Mouse (Mus musculus) intestine, embryonic 16.5 days (tissue): ENCODE results near the gene Sarnp. TPM values are rescaled to one million over a fixed set of nuclear protein-coding genes. Genes with fewer than 3 reads are reported as not detected.
A peak's percentile ranks its signal among the peaks of the same experiment; 100 is the strongest.

Experiments
- ATAC-seq: fragments of 200-750 bp; cut with Nextera tagmentation; 2 replicates; pipeline ENCODE4 v1.8.0; 2017; ENCODE audit warnings: moderate TSS enrichment, moderate library complexity
- H3K27ac ChIP-seq: fragments of 300-500 bp; sonication (generic); 2 replicates; pipeline ENCODE4 v1.5.1; 2014; ENCODE audit warnings: mild to moderate bottlenecking, low read length
- H3K27me3 ChIP-seq: fragments of 300-500 bp; sonication (generic); replicated peaks from 2 replicates; pipeline ENCODE4 v1.6.1; 2014; ENCODE audit warnings: low read length, control low read depth, mixed read lengths; ENCODE audit not compliant: control insufficient read depth, insufficient read depth
- H3K36me3 ChIP-seq: fragments of 300-500 bp; sonication (generic); 2 replicates; pipeline ENCODE4 v1.6.1; 2014; ENCODE audit warnings: low read length, control low read depth; ENCODE audit not compliant: control insufficient read depth, insufficient read depth
- H3K4me1 ChIP-seq: fragments of 300-500 bp; sonication (generic); 2 replicates; pipeline ENCODE4 v1.6.1; 2014; ENCODE audit warnings: low read length, control low read depth, mixed read lengths; ENCODE audit not compliant: control insufficient read depth, insufficient read depth
- H3K4me2 ChIP-seq: fragments of 300-500 bp; sonication (generic); 2 replicates; pipeline ENCODE4 v1.6.1; 2014; ENCODE audit warnings: low read depth, low read length, control low read depth
- H3K4me3 ChIP-seq: fragments of 300-500 bp; sonication (generic); 2 replicates; pipeline ENCODE4 v1.5.1; 2014; ENCODE audit warnings: mild to moderate bottlenecking, low read length
- H3K9ac ChIP-seq: fragments of 300-500 bp; sonication (generic); 2 replicates; pipeline ENCODE4 v1.6.1; 2014; ENCODE audit warnings: low read depth, low read length
- H3K9me3 ChIP-seq: fragments of 300-500 bp; sonication (generic); 2 replicates; pipeline ENCODE4 v1.6.1; 2016; ENCODE audit warnings: low read length, control low read depth; ENCODE audit not compliant: control insufficient read depth
- WGBS: fragments of 180-500 bp; shearing (Covaris S2); extraction: QIAGEN DNeasy Blood & Tissue Kit; methylation state at CpG from one replicate; pipeline ENCODE4 v1.1.7; 2014; 5-methylcytosine and 5-hydroxymethylcytosine counted together
- polyA plus RNA-seq: library from polyadenylated mRNA; unstranded; fragments of >200 nt; fragmentation: Nextera tagmentation; extraction: Ambion mirVana; gene quantifications from 2 replicates; pipeline ENCODE4 v1.2.1, GENCODE M21; 2015

Sarnp gene
- polyA plus RNA-seq, 1 experiment from 2014 or later: 172 TPM

GRCm38 (mm10) chr10:128915550-128915949 lies 98.4 kb downstream of the Sarnp start:
- H3K9me3 ChIP-seq: no peaks in the 10 kb centered on the region
- no peaks in the 10 kb centered on the region for H3K27me3 ChIP-seq
- no peak for ATAC-seq
- H3K27ac ChIP-seq: no peak overlapping the region
- H3K36me3 ChIP-seq: peaks cover 11% of the 10 kb centered on the region; the same call in 1 of the 2 replicates
- no peak overlapping the region for H3K9ac ChIP-seq
- no peak overlapping the region for H3K4me3 ChIP-seq
- 85% methylated on average over 2 of the region's 2 CpGs for WGBS
- H3K4me1 ChIP-seq: peaks cover 28% of the 10 kb centered on the region
- H3K4me2 ChIP-seq: no peak overlapping the region

GRCm38 (mm10) chr10:128916665-128917064 lies 99.5 kb downstream of the Sarnp start:
- H3K27ac ChIP-seq: no peak overlapping the region

GRCm38 (mm10) chr10:128917400-128917799 lies 100.3 kb downstream of the Sarnp start:
- no peak for ATAC-seq
- Histone ChIP-seq H3K4me3 (no peak overlapping the region), H3K4me2 (no peak overlapping the region), H3K27me3 (no peaks in the 10 kb centered on the region), H3K4me1 (peaks cover 35% of the 10 kb centered on the region), H3K36me3 (peaks cover 11% of the 10 kb centered on the region; the same call in 1 of the 2 replicates), H3K9me3 (no peaks in the 10 kb centered on the region), H3K27ac (no peak overlapping the region), H3K9ac (no peak overlapping the region)
- 88% methylated on average over 6 of the region's 6 CpGs for WGBS

More at GRCm38 (mm10) chr10:128916665-128917064, 99.5 kb downstream of the Sarnp start:
- Histone ChIP-seq H3K9ac (no peak overlapping the region), H3K27me3 (no peaks in the 10 kb centered on the region), H3K4me2 (no peak overlapping the region), H3K36me3 (peaks cover 11% of the 10 kb centered on the region; the same call in 1 of the 2 replicates), H3K4me1 (peaks cover 27% of the 10 kb centered on the region), H3K4me3 (no peak overlapping the region), H3K9me3 (no peaks in the 10 kb centered on the region)
- 90% methylated on average over 3 of the region's 3 CpGs for WGBS
- no peak for ATAC-seq

- H3K27ac ChIP-seq: peak overlapping the region; percentile 79
- no peak for ATAC-seq
Observed at GRCm38 (mm10) chr10:128918246-128918645, 101.1 kb downstream of the Sarnp start.

GRCm38 (mm10) chr10:128919203-128919631 lies 102.1 kb downstream of the Sarnp start:
- Histone ChIP-seq H3K27ac (peak overlapping the region; percentile 79), H3K27me3 (no peaks in the 10 kb centered on the region), H3K4me2 (peak overlapping the region; percentile 34; the same call in 1 of the 2 replicates), H3K4me1 (peaks cover 43% of the 10 kb centered on the region), H3K36me3 (0 out of 2 replicates have a peak, but pooled peaks cover 8% of the 10 kb centered on the region), H3K4me3 (no peak overlapping the region), H3K9me3 (no peaks in the 10 kb centered on the region), H3K9ac (peak overlapping the region; percentile 23; the same call in 1 of the 2 replicates)
- ATAC-seq: peak; percentile 78
- WGBS: 14% methylated on average over 6 of the region's 6 CpGs

More at GRCm38 (mm10) chr10:128918246-128918645, 101.1 kb downstream of the Sarnp start:
- H3K27me3 ChIP-seq: no peaks in the 10 kb centered on the region
- peaks cover 11% of the 10 kb centered on the region; the same call in 1 of the 2 replicates for H3K36me3 ChIP-seq
- no peaks in the 10 kb centered on the region for H3K9me3 ChIP-seq
- 0 out of 2 replicates have a peak overlapping the region, but pooled peaks have one; percentile 34 for H3K4me2 ChIP-seq
- no peak overlapping the region for H3K4me3 ChIP-seq
- 80% methylated on average over 7 of the region's 7 CpGs for WGBS
- H3K9ac ChIP-seq: no peak overlapping the region
- H3K4me1 ChIP-seq: peaks cover 35% of the 10 kb centered on the region

GRCm38 (mm10) chr10:128919966-128920365 lies 102.8 kb downstream of the Sarnp start:
- H3K27me3 ChIP-seq: no peaks in the 10 kb centered on the region
- H3K4me1 ChIP-seq: peaks cover 43% of the 10 kb centered on the region
- WGBS: 76% methylated on average over 7 of the region's 7 CpGs
- H3K27ac ChIP-seq: peak overlapping the region; percentile 79
- ATAC-seq: no peak
- H3K4me2 ChIP-seq: no peak overlapping the region
- no peak overlapping the region for H3K4me3 ChIP-seq
- H3K9me3 ChIP-seq: no peaks in the 10 kb centered on the region
- 0 out of 2 replicates have a peak overlapping the region, but pooled peaks have one; percentile 23 for H3K9ac ChIP-seq
- H3K36me3 ChIP-seq: 0 out of 2 replicates have a peak, but pooled peaks cover 8% of the 10 kb centered on the region

- H3K4me2 ChIP-seq: no peak overlapping the region
- H3K27me3 ChIP-seq: no peaks in the 10 kb centered on the region
- peaks cover 43% of the 10 kb centered on the region for H3K4me1 ChIP-seq
- H3K9me3 ChIP-seq: no peaks in the 10 kb centered on the region
- no peak overlapping the region for H3K9ac ChIP-seq
- 0 out of 2 replicates have a peak, but pooled peaks cover 8% of the 10 kb centered on the region for H3K36me3 ChIP-seq
- H3K27ac ChIP-seq: peak overlapping the region; percentile 79
- WGBS: 60% methylated on average over 3 of the region's 3 CpGs
- H3K4me3 ChIP-seq: no peak overlapping the region
- ATAC-seq: no peak
Observed at GRCm38 (mm10) chr10:128920736-128921161, 103.6 kb downstream of the Sarnp start.

- Histone ChIP-seq H3K4me3 (no peak overlapping the region), H3K4me2 (no peak overlapping the region), H3K9ac (no peak overlapping the region), H3K36me3 (0 out of 2 replicates have a peak, but pooled peaks cover 8% of the 10 kb centered on the region), H3K9me3 (no peaks in the 10 kb centered on the region), H3K4me1 (peaks cover 43% of the 10 kb centered on the region), H3K27ac (peak overlapping the region; percentile 79; the same call in 1 of the 2 replicates), H3K27me3 (no peaks in the 10 kb centered on the region)
- 58% methylated on average over 1 of the region's 1 CpGs for WGBS
- no peak for ATAC-seq
Observed at GRCm38 (mm10) chr10:128921251-128921650, 104.1 kb downstream of the Sarnp start.

GRCm38 (mm10) chr10:128921883-128922821 lies 105.0 kb downstream of the Sarnp start:
- ATAC-seq: no peak
- Histone ChIP-seq H3K9ac (peak overlapping the region; percentile 92), H3K27ac (peak overlapping the region; percentile 1; the same call in 1 of the 2 replicates)

More at GRCm38 (mm10) chr10:128921883-128922821, 105.0 kb downstream of the Sarnp start:
- no peaks in the 10 kb centered on the region for H3K27me3 ChIP-seq
- 67% methylated on average over 16 of the region's 16 CpGs for WGBS
- H3K4me2 ChIP-seq: peak overlapping the region; percentile 93
- H3K9me3 ChIP-seq: no peaks in the 10 kb centered on the region
- 0 out of 2 replicates have a peak, but pooled peaks cover 8% of the 10 kb centered on the region for H3K36me3 ChIP-seq
- peak overlapping the region; percentile 92 for H3K4me3 ChIP-seq
- peaks cover 43% of the 10 kb centered on the region for H3K4me1 ChIP-seq
